Mouse (Mus musculus): ENCODE measurements around the gene Perp.

GRCm38 (mm10) chr10:18839530-18839929, 5.3 kb upstream of the Perp start:
- no peak for TF ChIP-seq GATA1 (IDR thresholded peaks at IDR 0.05; ENCODE audit: borderline replicate concordance, low read length)
- TF ChIP-seq FLI1 (IDR thresholded peaks at IDR 0.05; ENCODE audit: low read length): no peak

Measured in megakaryocyte, embryonic 14.5 days (primary cell).